Mouse (Mus musculus) ovary, adult 2 months (tissue): ENCODE measurements around the gene Fam120b. TPM values are rescaled to one million over a fixed set of nuclear protein-coding genes. Genes with fewer than 3 reads are reported as not detected.

Experiments
- polyA plus RNA-seq: library from polyadenylated mRNA; depleted of rRNA; stranded (reverse); fragments of >200 nt; gene quantifications from 2 replicates; pipeline ENCODE4 v1.2.3, GENCODE M21; 2012; rRNA removed

Fam120b gene
- polyA plus RNA-seq: 11.9 and 12.5 TPM in 2 replicates

GRCm38 (mm10) chr17:15395997-15396675 lies at the start of gene Fam120b:
Gene Fam120b (plus strand): TSS chr17:15396202.

DNA sequence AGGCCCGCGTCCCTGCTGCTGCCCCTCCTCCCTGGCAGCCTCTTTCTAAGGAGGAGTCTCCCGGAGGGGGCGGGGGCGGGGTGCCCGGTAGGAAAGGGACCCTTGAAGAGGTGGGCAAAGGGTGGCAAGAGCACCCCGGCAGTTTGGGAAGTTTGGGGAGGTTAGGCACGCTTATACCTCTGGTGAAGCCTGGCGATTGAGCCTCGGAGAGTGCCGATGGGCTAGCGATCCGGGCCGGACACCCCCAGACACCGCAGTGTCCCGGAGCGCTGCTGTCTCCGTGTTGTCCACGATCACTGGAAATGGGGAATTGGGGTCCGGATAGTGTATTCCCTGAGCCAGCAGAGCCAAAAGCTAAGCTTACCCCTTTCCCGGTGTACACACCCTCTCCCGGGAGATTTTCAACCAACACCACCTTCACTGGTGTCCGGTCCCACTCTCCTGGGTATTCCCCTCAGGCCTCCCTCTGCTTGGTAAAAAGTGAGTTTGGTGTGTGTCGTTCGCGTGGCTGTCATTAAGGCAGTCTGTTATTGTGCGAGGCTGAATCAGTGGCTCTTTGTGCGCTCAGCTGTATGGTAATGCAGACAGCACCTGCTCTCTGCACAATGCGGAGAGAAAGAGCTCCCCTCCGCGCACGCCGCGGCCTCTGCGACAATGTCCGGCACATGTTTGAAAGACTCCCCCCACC lies 19.4 kb upstream of the Fam120b start, which contains the start of gene Dll1:
Dll1 (minus strand) TSS at position 379 of the 688 bp plus-strand sequence.

Other genes starting within 250 kb of the Fam120b start
- gene Dll1, start 19.3 kb upstream of the Fam120b start, polyA plus RNA-seq: 12.3 and 13.1 TPM in 2 replicates
- gene Psmb1, start 103.5 kb downstream of the Fam120b start, polyA plus RNA-seq: 55.2 and 74.9 TPM in 2 replicates
- gene Tbp, start 103.7 kb downstream of the Fam120b start, polyA plus RNA-seq: 33.9 and 62.8 TPM in 2 replicates
- gene Pdcd2, start 131.1 kb downstream of the Fam120b start, polyA plus RNA-seq: 60.5 and 69.9 TPM in 2 replicates
- gene Prdm9, start 168.2 kb downstream of the Fam120b start, polyA plus RNA-seq: 0.85 and 1.3 TPM in 2 replicates